Mouse (Mus musculus): ENCODE data around the gene Tpbgl. TPM values are rescaled to one million over a fixed set of nuclear protein-coding genes. Genes with fewer than 3 reads are reported as not detected.

The Tpbgl gene
- total and polyA plus RNA-seq, 3 experiments = 0.07 to 0.25 TPM; not detected in 1

DNA sequence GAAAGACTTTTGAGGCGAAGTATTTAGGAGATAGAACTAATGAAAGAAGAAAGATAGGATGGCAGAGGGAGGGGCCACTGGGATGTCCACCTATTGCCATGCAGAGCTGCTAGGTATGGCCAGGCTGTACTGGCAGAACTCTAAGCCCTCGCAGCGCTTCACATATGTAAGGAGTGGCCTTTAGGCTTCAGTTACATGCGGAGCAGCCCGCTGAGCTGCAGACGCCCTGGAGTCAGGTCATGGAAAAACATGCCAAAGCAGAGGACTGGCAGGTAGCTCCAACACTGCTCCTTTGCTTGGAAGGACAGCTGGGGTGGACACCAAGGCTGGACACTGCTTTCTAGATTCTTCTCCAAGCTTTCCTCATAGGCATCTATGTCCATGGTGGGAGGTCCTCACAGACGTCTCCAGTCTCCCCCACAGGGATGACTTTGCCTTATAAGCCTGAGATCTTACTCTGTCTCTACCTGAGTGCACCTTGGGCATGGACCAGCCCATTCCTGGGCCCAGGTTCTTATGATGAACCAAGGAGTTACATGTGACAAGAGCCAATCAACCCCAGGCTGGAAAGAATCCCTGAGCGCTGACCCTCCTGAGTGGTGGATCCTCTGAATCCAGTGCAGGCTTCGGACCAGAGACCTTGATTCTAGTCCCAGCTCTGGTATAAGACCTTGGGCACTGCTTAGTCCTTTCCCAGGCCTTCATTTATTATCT is 36.8 kb upstream of the Tpbgl start:
- DNase-seq (ENCODE audit: extremely low read depth) = no peak
- H3K4me1 ChIP-seq (ENCODE audit: control insufficient read depth in 1 of 2, insufficient read depth in 2 of 2) = peaks cover 16 to 37% of the 10 kb centered on the region in 2 experiments
- H3K4me3 ChIP-seq (replicated peaks in 1 of 3; ENCODE audit: low read depth in 2 of 3, low read length in 2 of 3, poor library complexity in 1 of 3) = no peak overlapping the region
- H3K36me3 ChIP-seq (replicated peaks in 1 of 2; ENCODE audit: control insufficient read depth in 1 of 2, insufficient read depth in 1 of 2, low read length in 1 of 2) = no peaks in the 10 kb centered on the region
- H3K9me3 ChIP-seq (replicated peaks; ENCODE audit: low read length) = no peaks in the 10 kb centered on the region
- H3K79me2 ChIP-seq (replicated peaks; ENCODE audit: control insufficient read depth, extremely low read depth, insufficient read depth, poor library complexity, severe bottlenecking) = no peaks in the 10 kb centered on the region
- TF ChIP-seq MAFK (IDR thresholded peaks at IDR 0.05; ENCODE audit: insufficient replicate concordance, low read length) (no peak), RAD21 (IDR thresholded peaks at IDR 0.05; ENCODE audit: low read depth, low read length) (no peak), KAT2A (IDR thresholded peaks at IDR 0.05; ENCODE audit: insufficient replicate concordance, low read length) (no peak), MEF2A (IDR thresholded peaks at IDR 0.05; ENCODE audit: borderline replicate concordance, low read depth, low read length) (no peak), CTCF (conservative IDR thresholded peaks at IDR 0.05 in 1 of 2, IDR thresholded peaks at IDR 0.05 in 1 of 2; ENCODE audit: low read depth in 2 of 2, low read length in 2 of 2) (no peak), POLR2A (IDR thresholded peaks at IDR 0.05; ENCODE audit: low read depth, low read length) (no peak), EP300 (IDR thresholded peaks at IDR 0.05; ENCODE audit: low read length) (no peak), CHD2 (IDR thresholded peaks at IDR 0.05; ENCODE audit: low read length) (no peak), BHLHE40 (IDR thresholded peaks at IDR 0.05; ENCODE audit: low read depth, low read length) (no peak), E2F4 (IDR thresholded peaks at IDR 0.05; ENCODE audit: insufficient replicate concordance, low read depth, low read length) (no peak), TCF12 (IDR thresholded peaks at IDR 0.05; ENCODE audit: low read depth, low read length) (no peak), NELFE (IDR thresholded peaks at IDR 0.05; ENCODE audit: low read depth, low read length) (no peak)
- dilution Hi-C loops (cut with MboI; ENCODE audit: extremely low pct_ligation_motif_present, extremely low pct_unique_long_range_greater_than_20kb, low sequenced_read_pairs) = no loop called here
- no peak overlapping the region for H3K9ac ChIP-seq (ENCODE audit: insufficient read depth, low read depth)
- peaks cover 2% of the 10 kb centered on the region for H3K27me3 ChIP-seq (replicated peaks)
- no peak overlapping the region for H3K4me2 ChIP-seq (ENCODE audit: insufficient read depth, low read depth, poor library complexity, severe bottlenecking)
- in situ Hi-C loops (cut with MboI; ENCODE audit: low pct_ligation_motif_present, low pct_unique_long_range_greater_than_20kb, low sequenced_read_pairs) = loop anchor here (5.0 kb wide), 2 partner anchors 49 to 134 kb away; partner anchors contain the start of gene Slco2b1
- H3K27ac ChIP-seq (ENCODE audit: insufficient read depth, low read depth) = no peak overlapping the region

DNA sequence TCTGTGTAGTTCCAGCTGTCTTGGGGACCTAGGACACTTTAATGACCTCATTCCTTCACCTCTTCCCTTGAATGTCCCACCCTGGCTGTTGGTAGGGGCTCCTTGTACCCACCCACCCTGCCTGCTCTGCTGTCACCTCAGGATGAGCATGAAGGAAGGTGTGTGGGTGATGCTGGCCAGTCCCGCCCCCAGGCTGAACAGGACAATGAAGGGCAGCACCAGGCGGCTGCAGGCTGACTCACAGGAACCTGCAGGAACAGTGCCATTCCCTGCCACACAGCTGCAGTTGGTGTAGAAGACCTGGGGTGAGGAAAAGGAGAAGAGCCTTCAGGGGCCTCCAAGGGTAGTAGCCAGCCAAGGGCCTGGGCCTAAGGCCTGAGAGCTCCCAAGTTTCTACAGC is 35.4 kb upstream of the Tpbgl start:
- in situ Hi-C loops (cut with MboI; ENCODE audit: low pct_ligation_motif_present, low pct_unique_long_range_greater_than_20kb, low sequenced_read_pairs) = loop anchor here (5.0 kb wide), 2 partner anchors 50 to 135 kb away; partner anchors contain the start of gene Slco2b1
- TF ChIP-seq HCFC1 (IDR thresholded peaks at IDR 0.05; ENCODE audit: low read depth, low read length) (no peak), PAX5 (IDR thresholded peaks at IDR 0.05; ENCODE audit: low read length) (no peak), MAX (IDR thresholded peaks at IDR 0.05; ENCODE audit: low read length) (no peak), POLR2AphosphoS2 (IDR thresholded peaks at IDR 0.05; ENCODE audit: low read depth, low read length) (no peak), ETS1 (conservative IDR thresholded peaks at IDR 0.05; ENCODE audit: low read depth, low read length) (no peak), RCOR1 (conservative IDR thresholded peaks at IDR 0.05; ENCODE audit: low read depth, low read length) (no peak), SIN3A (IDR thresholded peaks at IDR 0.05; ENCODE audit: low read length) (no peak), JUND (conservative IDR thresholded peaks at IDR 0.05; ENCODE audit: low read depth, low read length) (no peak), BHLHE40 (IDR thresholded peaks at IDR 0.05; ENCODE audit: low read depth, low read length) (no peak), MXI1 (IDR thresholded peaks at IDR 0.05; ENCODE audit: low read depth, low read length) (no peak), ZKSCAN1 (IDR thresholded peaks at IDR 0.05; ENCODE audit: borderline replicate concordance, low read depth, low read length) (no peak), CHD1 (IDR thresholded peaks at IDR 0.05; ENCODE audit: low read depth, low read length) (no peak), TBP (conservative IDR thresholded peaks at IDR 0.05; ENCODE audit: low read depth, low read length) (no peak), ZC3H11A (IDR thresholded peaks at IDR 0.05; ENCODE audit: low read depth, low read length) (no peak), RAD21 (IDR thresholded peaks at IDR 0.05; ENCODE audit: low read depth, low read length) (no peak), ZNF384 (IDR thresholded peaks at IDR 0.05; ENCODE audit: low read depth, low read length) (no peak), IRF4 (IDR thresholded peaks at IDR 0.05; ENCODE audit: low read depth, low read length) (no peak), USF2 (conservative IDR thresholded peaks at IDR 0.05; ENCODE audit: low read depth, low read length) (no peak)
- no peak for DNase-seq (ENCODE audit: extremely low read depth)
- H3K4me2 ChIP-seq (ENCODE audit: insufficient read depth, low read depth, poor library complexity, severe bottlenecking) = no peak overlapping the region
- H3K36me3 ChIP-seq (replicated peaks in 1 of 2; ENCODE audit: control insufficient read depth in 1 of 2, insufficient read depth in 1 of 2, low read length in 1 of 2) = no peaks in the 10 kb centered on the region
- H3K27ac ChIP-seq (ENCODE audit: insufficient read depth, low read depth) = no peak overlapping the region
- H3K79me2 ChIP-seq (replicated peaks; ENCODE audit: control insufficient read depth, extremely low read depth, insufficient read depth, poor library complexity, severe bottlenecking) = no peaks in the 10 kb centered on the region
- peaks cover 16 to 35% of the 10 kb centered on the region in 2 experiments for H3K4me1 ChIP-seq (ENCODE audit: control insufficient read depth in 1 of 2, insufficient read depth in 2 of 2)
- H3K9ac ChIP-seq (ENCODE audit: insufficient read depth, low read depth) = no peak overlapping the region
- dilution Hi-C loops (cut with MboI; ENCODE audit: extremely low pct_ligation_motif_present, extremely low pct_unique_long_range_greater_than_20kb, low sequenced_read_pairs) = no loop called here
- H3K4me3 ChIP-seq (replicated peaks in 1 of 3; ENCODE audit: low read depth in 2 of 3, low read length in 2 of 3, poor library complexity in 1 of 3) = no peak overlapping the region
- peaks cover 2% of the 10 kb centered on the region for H3K27me3 ChIP-seq (replicated peaks)
- no peaks in the 10 kb centered on the region for H3K9me3 ChIP-seq (replicated peaks; ENCODE audit: low read length)
